ENCODE assay signal across 15 mouse cellular contexts in the genomic region with DNA sequence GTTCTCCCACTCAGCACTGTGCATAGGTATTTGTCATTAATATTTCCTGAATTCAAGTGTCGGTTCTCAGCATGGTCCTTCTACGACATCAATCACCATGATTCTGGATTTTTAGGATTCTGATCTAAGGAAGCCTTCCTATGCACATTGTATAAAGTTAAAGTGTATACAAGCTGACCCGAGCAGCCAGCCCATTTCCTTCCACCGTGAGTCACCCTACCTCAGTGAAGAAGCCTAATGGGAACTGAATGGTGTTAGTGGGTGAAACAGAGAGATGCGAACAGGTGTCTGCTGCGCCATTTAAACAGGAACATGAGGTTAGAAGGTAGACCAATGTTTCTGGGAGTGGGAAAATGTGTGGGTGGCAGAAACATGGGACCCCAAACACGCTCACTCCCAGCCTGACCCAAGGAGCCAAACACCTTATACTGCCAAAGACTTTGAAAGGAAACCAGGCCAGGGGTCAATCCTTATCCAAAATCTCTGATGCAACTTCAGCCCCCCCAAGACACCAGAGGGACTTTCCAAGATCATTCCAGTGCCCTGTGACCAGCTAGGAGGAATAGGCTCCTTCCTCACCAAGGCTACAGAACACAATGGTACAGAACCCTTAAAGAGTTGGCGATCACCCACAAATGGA.
"Had no signal": no experiment of that assay in that cellular context is flagged by ENCODE, and none has a peak within 500 bp of the region (broad histone marks: within the 10 kb centered on the region; RNA-seq: fewer than 3 reads in every experiment).

No protein-coding gene starts in this region.

- H3K27ac ChIP-seq: intestine, embryonic 15.5 days; layer of hippocampus, adult 2 months; limb, embryonic 12.5 days; liver, embryonic 13.5 days; neural tube, embryonic 13.5 days; stomach, postnatal 0 days had no signal

- H3K36me3 ChIP-seq: intestine, embryonic 15.5 days; limb, embryonic 12.5 days; neural tube, embryonic 13.5 days had no signal

- DNase-seq: kidney, adult 18-20 months; kidney, postnatal 10 days; kidney, postnatal 4 days; liver; liver, embryonic 13.5 days; liver, postnatal 0 days; midbrain, embryonic 14.5 days; retina, postnatal 1 day; right cerebral cortex, postnatal 14 days had no signal

- ATAC-seq: intestine, embryonic 15.5 days; liver, postnatal 0 days had no signal

- H3K27me3 ChIP-seq: intestine, embryonic 15.5 days; limb, embryonic 12.5 days; liver, embryonic 13.5 days; neural tube, embryonic 13.5 days had no signal

- H3K4me3 ChIP-seq: intestine, embryonic 15.5 days; layer of hippocampus, adult 2 months; limb, embryonic 12.5 days; liver, embryonic 13.5 days; myocyte; neural tube, embryonic 13.5 days had no signal

- H3K9ac ChIP-seq: intestine, embryonic 15.5 days; limb, embryonic 12.5 days; liver, embryonic 13.5 days; liver, postnatal 0 days; neural tube, embryonic 13.5 days had no signal

- H3K9me3 ChIP-seq: intestine, embryonic 15.5 days; limb, embryonic 12.5 days; liver, embryonic 13.5 days; neural tube, embryonic 13.5 days had no signal

- H3K4me2 ChIP-seq: intestine, embryonic 15.5 days; limb, embryonic 12.5 days; liver, embryonic 13.5 days; neural tube, embryonic 13.5 days had no signal
